Mouse (Mus musculus) forebrain, embryonic 14.5 days (tissue): ENCODE measurements around the gene Shisal2b. TPM values are rescaled to one million over a fixed set of nuclear protein-coding genes. Genes with fewer than 3 reads are reported as not detected.

ENCODE experiments used
- ATAC-seq: fragments of 200-750 bp; cut with Nextera tagmentation; 2 replicates; pipeline ENCODE4 v1.8.0; 2017; ENCODE audit warnings: mild to moderate bottlenecking, moderate library complexity
- DNase-seq: peaks from one replicate; pipeline ENCODE4 v3.0.0-alpha.2; 2015; ENCODE audit warnings: low spot score
- H3K27ac ChIP-seq: fragments of 300-500 bp; sonication (generic); 2 replicates; pipeline ENCODE4 v1.5.1; 2014; ENCODE audit warnings: low read depth, mild to moderate bottlenecking, control low read depth, low read length, moderate library complexity
- H3K27me3 ChIP-seq: fragments of 300-500 bp; sonication (generic); replicated peaks from 2 replicates; pipeline ENCODE4 v1.6.1; 2014; ENCODE audit warnings: low read length, control low read depth, mixed read lengths; ENCODE audit not compliant: control insufficient read depth, insufficient read depth
- H3K36me3 ChIP-seq: fragments of 300-500 bp; sonication (generic); 2 replicates; pipeline ENCODE4 v1.6.1; 2014; ENCODE audit warnings: low read length, control low read depth; ENCODE audit not compliant: control insufficient read depth, insufficient read depth
- H3K4me1 ChIP-seq: fragments of 300-500 bp; sonication (generic); 2 replicates; pipeline ENCODE4 v1.6.1; 2014; ENCODE audit warnings: antibody characterized with exemption, low read length, control low read depth; ENCODE audit not compliant: control insufficient read depth, insufficient read depth
- H3K4me2 ChIP-seq: fragments of 300-500 bp; sonication (generic); 2 replicates; pipeline ENCODE4 v1.6.1; 2014; ENCODE audit warnings: mild to moderate bottlenecking, control low read depth, low read length
- H3K4me3 ChIP-seq: fragments of 300-500 bp; sonication (generic); 2 replicates; pipeline ENCODE4 v1.5.1; 2014; ENCODE audit warnings: low read depth, low read length, control low read depth
- H3K9ac ChIP-seq: fragments of 300-500 bp; sonication (generic); 2 replicates; pipeline ENCODE4 v1.6.1; 2014; ENCODE audit warnings: mild to moderate bottlenecking, low read length, control low read depth, moderate library complexity
- H3K9me3 ChIP-seq: fragments of 300-500 bp; sonication (generic); replicated peaks from 2 replicates; pipeline ENCODE4 v1.6.1; 2016; ENCODE audit warnings: low read length, control low read depth, mixed read lengths; ENCODE audit not compliant: control insufficient read depth
- WGBS: fragments of 180-500 bp; shearing (Covaris S2); extraction: QIAGEN DNeasy Blood & Tissue Kit; methylation state at CpG from one replicate; pipeline ENCODE4 v1.1.7; 2014; 5-methylcytosine and 5-hydroxymethylcytosine counted together
- polyA plus RNA-seq: library from polyadenylated mRNA; unstranded; fragments of >200 nt; fragmentation: Nextera tagmentation; extraction: Ambion mirVana; gene quantifications from 2 replicates; pipeline ENCODE4 v1.2.1, GENCODE M21; 2014

Shisal2b gene
- polyA plus RNA-seq, 1 experiment from 2014 or later = 0.52 TPM

GRCm38 (mm10) chr13:104799067-104799466, 64.6 kb downstream of the Shisal2b start:
- DNase-seq = no peak
- H3K4me1 ChIP-seq = no peaks in the 10 kb centered on the region
- no peak for ATAC-seq
- no peaks in the 10 kb centered on the region for H3K27me3 ChIP-seq
- no peaks in the 10 kb centered on the region for H3K9me3 ChIP-seq
- H3K4me2 ChIP-seq = no peak overlapping the region
- H3K27ac ChIP-seq = no peak overlapping the region
- 94% methylated on average over 8 of the region's 8 CpGs for WGBS
- no peak overlapping the region for H3K4me3 ChIP-seq
- H3K9ac ChIP-seq = no peak overlapping the region
- peaks cover 25% of the 10 kb centered on the region for H3K36me3 ChIP-seq

Other genes with a start within 250 kb of the Shisal2b start
- gene Srek1ip1, start 71.4 kb downstream of the Shisal2b start, polyA plus RNA-seq = 16.4 and 20.4 TPM in 2 replicates
- 21.5 and 25.5 TPM in 2 replicates for gene Cwc27, start 46.8 kb downstream of the Shisal2b start, polyA plus RNA-seq
- 2.0 and 3.7 TPM in 2 replicates for gene Rgs7bp, start 191.0 kb upstream of the Shisal2b start, polyA plus RNA-seq
- gene 4933425L06Rik, start 218.2 kb upstream of the Shisal2b start, polyA plus RNA-seq = not detected in 2 replicates